Comparison of ENCODE assay signal across 8 mouse cellular contexts in genomic region chr5:101664945-101665615, GRCm38 (mm10). TPM values are rescaled to one million over a fixed set of nuclear protein-coding genes. Genes with fewer than 3 reads are reported as not detected.
A peak's percentile ranks its signal among the peaks of the same experiment; 100 is the strongest.
DNase-seq lines count a peak whose midpoint lies in the region; ATAC-seq lines count a peak whose summit lies in the region.

Nkx6-1 (minus strand) TSS chr5:101664996.

- peak; percentile 66 for DNase-seq in ovary, adult 18-20 months (ENCODE audit: low spot score)
- DNase-seq in ovary, postnatal 14 days (ENCODE audit: low spot score), result no peak
- peak; percentile 86 for DNase-seq in kidney, postnatal 10 days
- peak; percentile 76 to 85 for DNase-seq in lung, postnatal 4 days
- DNase-seq in left cerebral cortex, adult 9 months (ENCODE audit: low spot score in 2 of 2), result no peak

- H3K4me1 ChIP-seq in embryonic facial prominence, embryonic 13.5 days, result peaks cover 27% of the 10 kb centered on the region
- H3K4me1 ChIP-seq in heart, embryonic 15.5 days (replicated peaks), result peaks cover 28% of the 10 kb centered on the region
- H3K4me1 ChIP-seq in stomach, embryonic 16.5 days (ENCODE audit: control insufficient read depth, insufficient read depth, low read length), result peaks cover 24% of the 10 kb centered on the region

- under 1% methylated on average over 39 of the region's 39 CpGs for WGBS in embryonic facial prominence, embryonic 13.5 days
- WGBS in heart, embryonic 15.5 days, result under 1% methylated on average over 39 of the region's 39 CpGs
- under 1% methylated on average over 39 of the region's 39 CpGs for WGBS in stomach, embryonic 16.5 days

- peak; percentile 95 for ATAC-seq in embryonic facial prominence, embryonic 13.5 days (ENCODE audit: insufficient number of reproducible peaks, insufficient read depth, low FRiP score, low TSS enrichment, low read depth)
- peak; percentile 92 for ATAC-seq in heart, embryonic 15.5 days (replicated peaks; ENCODE audit: insufficient number of reproducible peaks, insufficient read depth, low FRiP score, low read depth)
- ATAC-seq in stomach, embryonic 16.5 days (ENCODE audit: insufficient read depth, low FRiP score), result peak; percentile 98

- H3K36me3 ChIP-seq in embryonic facial prominence, embryonic 13.5 days, result no peaks in the 10 kb centered on the region
- no peaks in the 10 kb centered on the region for H3K36me3 ChIP-seq in heart, embryonic 15.5 days
- no peaks in the 10 kb centered on the region for H3K36me3 ChIP-seq in stomach, embryonic 16.5 days (ENCODE audit: control insufficient read depth, insufficient read depth, low read length)

- H3K4me3 ChIP-seq in embryonic facial prominence, embryonic 13.5 days, result peak within 1 kb of the TSS; percentile 44
- peak within 1 kb of the TSS; percentile 47 for H3K4me3 ChIP-seq in heart, embryonic 15.5 days
- H3K4me3 ChIP-seq in stomach, embryonic 16.5 days (replicated peaks; ENCODE audit: low read length), result peak within 1 kb of the TSS; percentile 50

- no peaks in the 10 kb centered on the region for H3K9me3 ChIP-seq in embryonic facial prominence, embryonic 13.5 days
- H3K9me3 ChIP-seq in heart, embryonic 15.5 days (replicated peaks), result no peaks in the 10 kb centered on the region
- no peaks in the 10 kb centered on the region for H3K9me3 ChIP-seq in stomach, embryonic 16.5 days (replicated peaks; ENCODE audit: control insufficient read depth, low read length)

- H3K27ac ChIP-seq in embryonic facial prominence, embryonic 13.5 days, result no peak within 1 kb of the TSS
- H3K27ac ChIP-seq in heart, embryonic 15.5 days, result no peak within 1 kb of the TSS
- H3K27ac ChIP-seq in stomach, embryonic 16.5 days (ENCODE audit: low read length), result peak within 1 kb of the TSS; percentile 62

- peak within 1 kb of the TSS; percentile 21; the same call in 1 of the 2 replicates for H3K9ac ChIP-seq in embryonic facial prominence, embryonic 13.5 days
- peak within 1 kb of the TSS; percentile 42 for H3K9ac ChIP-seq in heart, embryonic 15.5 days
- H3K9ac ChIP-seq in stomach, embryonic 16.5 days (ENCODE audit: low read length), result peak within 1 kb of the TSS; percentile 69

- peak within 1 kb of the TSS; percentile 63 for H3K4me2 ChIP-seq in embryonic facial prominence, embryonic 13.5 days
- H3K4me2 ChIP-seq in heart, embryonic 15.5 days, result peak within 1 kb of the TSS; percentile 84
- H3K4me2 ChIP-seq in stomach, embryonic 16.5 days (ENCODE audit: low read depth, low read length), result peak within 1 kb of the TSS; percentile 53

- peaks cover 99% of the 10 kb centered on the region for H3K27me3 ChIP-seq in embryonic facial prominence, embryonic 13.5 days
- peaks cover 99% of the 10 kb centered on the region for H3K27me3 ChIP-seq in heart, embryonic 15.5 days
- peaks cover 85% of the 10 kb centered on the region for H3K27me3 ChIP-seq in stomach, embryonic 16.5 days (ENCODE audit: control insufficient read depth, insufficient read depth, low read length)

RNA-seq across cellular contexts. Expression of gene Nkx6-1, which starts in this region (rescaled TPM):
- 0.11 and 0.13 TPM in 2 replicates for polyA plus RNA-seq in embryonic facial prominence, embryonic 13.5 days (2015; fragmentation: Nextera tagmentation; extraction: Ambion mirVana)
- 0.05 and 0.25 TPM in 2 replicates for polyA plus RNA-seq in heart, embryonic 15.5 days (2015; fragmentation: Nextera tagmentation; extraction: Ambion mirVana)
- polyA plus RNA-seq in stomach, embryonic 16.5 days (2015; fragmentation: Nextera tagmentation; extraction: Ambion mirVana), result 2.7 TPM in 2 replicates

Comparison
In these comparisons a context has a peak if more than half of its experiments do, and no peak if none do; other contexts are left out.
1. DNase-seq: peak in ovary, adult 18-20 months (single experiment), kidney, postnatal 10 days (single experiment) and lung, postnatal 4 days (2 of 2); none in ovary, postnatal 14 days (single experiment) and left cerebral cortex, adult 9 months (0 of 2).
2. Peak in ATAC-seq, H3K4me3 ChIP-seq, H3K9ac ChIP-seq and H3K4me2 ChIP-seq in embryonic facial prominence, embryonic 13.5 days; RNA of the gene not detected or under 1 TPM.
3. Peak in ATAC-seq, H3K4me3 ChIP-seq, H3K9ac ChIP-seq and H3K4me2 ChIP-seq in heart, embryonic 15.5 days; RNA of the gene not detected or under 1 TPM.
4. Peak in every context shown above with its lines, with median percentiles within 50 percentile points of each other: ATAC-seq, H3K4me2 ChIP-seq, H3K4me3 ChIP-seq and H3K9ac ChIP-seq.